Mouse (Mus musculus) spleen, adult 2 months (tissue): ENCODE measurements around the gene Ddx19b. TPM values are rescaled to one million over a fixed set of nuclear protein-coding genes. Genes with fewer than 3 reads are reported as not detected.

Experiments
- DNase-seq, 2 experiments: peaks; one replicate each; pipeline versions ENCODE4 v3.0.0 to v3.0.0-alpha.2; 2012 to 2021; ENCODE audit warnings: low spot score in 2 of 2, low read depth in 1 of 2
- H3K27ac ChIP-seq: fragments of 200-500 bp; 2 replicates; pipeline ENCODE4 v1.5.1; 2012; ENCODE audit warnings: low read length, inconsistent platforms; ENCODE audit not compliant: insufficient read depth
- H3K27me3 ChIP-seq: fragments of 200-500 bp; 2 replicates; pipeline ENCODE4 v1.6.1; 2012; ENCODE audit warnings: mild to moderate bottlenecking, moderate library complexity, low read length, inconsistent platforms; ENCODE audit not compliant: control insufficient read depth, insufficient read depth
- H3K36me3 ChIP-seq: fragments of 200-500 bp; 2 replicates; pipeline ENCODE4 v1.6.1; 2012; ENCODE audit warnings: mild to moderate bottlenecking, low read length, inconsistent platforms; ENCODE audit not compliant: control insufficient read depth, insufficient read depth
- H3K4me1 ChIP-seq: fragments of 200-500 bp; 2 replicates; pipeline ENCODE4 v1.6.1; 2011; ENCODE audit warnings: inconsistent platforms; ENCODE audit not compliant: control insufficient read depth, insufficient read depth, insufficient read length
- H3K4me3 ChIP-seq: fragments of 200-500 bp; 2 replicates; pipeline ENCODE4 v1.5.1; 2011; ENCODE audit warnings: mild to moderate bottlenecking, inconsistent platforms; ENCODE audit not compliant: insufficient read depth, insufficient read length; ENCODE audit errors: extremely low read depth
- CTCF ChIP-seq: fragments of 200-500 bp; IDR thresholded peaks from 2 replicates; pipeline ENCODE4 v1.5.1; 2011; ENCODE audit warnings: mild to moderate bottlenecking, inconsistent platforms; ENCODE audit not compliant: insufficient read depth, insufficient read length, insufficient replicate concordance; ENCODE audit errors: extremely low read depth
- POLR2A ChIP-seq: fragments of 200-500 bp; IDR thresholded peaks from 2 replicates; pipeline ENCODE4 v1.6.1; 2011; ENCODE audit warnings: low read depth, low read length, inconsistent platforms
- WGBS: fragments of 180-500 bp; shearing (Covaris S2); methylation state at CpG from one replicate; pipeline ENCODE4 v1.1.7; 2018; 5-methylcytosine and 5-hydroxymethylcytosine counted together
- polyA plus RNA-seq: library from polyadenylated mRNA; depleted of rRNA; stranded (reverse); fragments of >200 nt; gene quantifications from 2 replicates; pipeline ENCODE4 v1.2.3, GENCODE M21; 2012

Gene Ddx19b
- polyA plus RNA-seq, 1 experiment: 3.0 TPM

DNA sequence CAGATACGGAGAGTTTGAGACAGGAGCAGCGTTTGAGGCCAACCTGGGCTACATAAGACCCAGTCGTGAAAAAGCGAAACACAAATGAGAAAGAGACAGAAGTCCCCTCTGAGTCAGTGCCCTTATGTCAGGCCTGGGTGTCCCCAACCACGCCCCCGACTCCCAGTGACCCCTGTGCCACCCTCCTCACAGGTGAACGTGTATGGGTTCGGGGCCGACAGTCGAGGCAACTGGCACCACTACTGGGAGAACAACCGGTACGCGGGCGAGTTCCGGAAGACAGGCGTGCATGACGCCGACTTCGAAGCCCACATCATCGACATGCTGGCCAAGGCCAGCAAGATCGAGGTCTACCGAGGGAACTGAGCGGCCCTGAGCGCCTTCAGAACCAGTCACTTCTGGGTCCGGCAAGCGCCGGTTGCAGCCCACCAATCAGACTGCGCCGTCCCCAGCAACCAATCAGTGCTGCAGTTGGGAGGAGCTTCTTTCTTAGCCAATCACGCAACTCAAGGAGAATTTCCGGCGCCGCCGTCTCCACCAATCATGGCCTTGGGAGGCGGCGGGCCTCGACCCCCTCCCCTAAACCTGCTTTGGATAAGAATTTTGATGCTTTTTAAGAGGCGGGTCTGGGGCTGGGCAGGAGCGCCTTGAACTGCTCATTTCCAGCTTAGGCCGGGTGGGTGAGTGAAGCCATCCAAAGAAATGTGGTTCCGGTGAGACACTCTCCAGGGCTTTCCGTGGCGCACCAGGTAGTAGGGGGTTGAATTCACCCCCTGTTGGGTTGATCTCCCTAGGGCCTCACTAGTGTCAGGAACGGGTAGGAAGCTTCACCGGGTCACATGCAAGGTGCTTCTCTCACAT, 61.4 kb downstream of the Ddx19b start:
- peaks cover 7% of the 10 kb centered on the region for H3K36me3 ChIP-seq
- no peaks in the 10 kb centered on the region for H3K27me3 ChIP-seq
- WGBS: 13% methylated on average over 45 of the region's 45 CpGs
- peaks cover 7% of the 10 kb centered on the region; the same call in 1 of the 2 replicates for H3K4me1 ChIP-seq
- peak; percentile 75 to 87 for DNase-seq
- no peak for TF ChIP-seq CTCF
- peak; percentile 85 for TF ChIP-seq POLR2A
- H3K4me3 ChIP-seq: peak overlapping the region; percentile 63
- peak overlapping the region; percentile 47; the same call in 1 of the 2 replicates for H3K27ac ChIP-seq

DNA sequence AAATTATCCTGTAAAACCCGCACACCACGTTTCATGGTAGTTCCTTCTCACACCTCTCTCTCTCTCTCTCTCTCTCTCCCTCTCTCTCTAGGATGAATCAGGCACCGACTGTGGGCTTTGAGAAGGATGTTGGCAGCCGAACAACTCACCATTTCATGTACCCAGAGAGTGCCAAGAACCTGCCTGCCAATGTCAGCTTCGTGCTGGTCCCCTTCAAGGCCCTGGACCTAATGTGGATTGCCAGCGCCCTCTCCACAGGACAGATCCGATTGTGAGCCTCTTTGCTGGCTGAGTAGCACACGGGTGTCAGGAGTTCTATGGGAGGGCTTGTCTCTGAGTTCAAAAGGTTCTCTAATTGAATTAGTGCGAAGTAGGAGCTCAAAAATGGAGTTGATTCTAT, 64.2 kb downstream of the Ddx19b start:
- H3K27ac ChIP-seq: no peak overlapping the region
- H3K27me3 ChIP-seq: no peaks in the 10 kb centered on the region
- TF ChIP-seq POLR2A (no peak), CTCF (no peak)
- 86% methylated on average over 9 of the region's 9 CpGs for WGBS
- H3K4me3 ChIP-seq: no peak overlapping the region
- H3K4me1 ChIP-seq: peaks cover 7% of the 10 kb centered on the region; the same call in 1 of the 2 replicates
- no peaks in the 10 kb centered on the region; the same call in 1 of the 2 replicates for H3K36me3 ChIP-seq
- DNase-seq: no peak

DNA sequence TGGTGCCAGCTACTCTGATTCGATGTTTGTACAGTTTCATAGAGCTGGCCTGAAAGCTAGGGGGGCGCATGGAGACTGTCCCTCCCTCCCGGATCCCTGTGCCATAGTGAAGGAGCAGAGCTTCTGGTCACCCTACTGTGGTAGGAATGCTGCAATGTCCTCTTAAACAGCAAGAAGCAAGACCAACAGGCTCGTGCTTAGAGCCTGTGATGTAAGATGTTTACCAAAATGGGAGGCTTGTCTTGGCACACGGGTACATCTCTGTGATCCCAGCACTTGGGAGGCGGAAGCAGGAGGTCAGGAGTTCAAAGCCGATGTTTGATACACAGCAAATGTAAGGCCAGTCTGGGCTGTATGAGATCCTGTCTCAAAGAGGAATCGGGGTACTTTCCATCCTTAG, 65.0 kb downstream of the Ddx19b start:
- WGBS: 89% methylated on average over 8 of the region's 8 CpGs
- Histone ChIP-seq H3K27me3 (no peaks in the 10 kb centered on the region), H3K4me1 (peaks cover 7% of the 10 kb centered on the region; the same call in 1 of the 2 replicates), H3K4me3 (no peak overlapping the region), H3K27ac (0 out of 2 replicates have a peak overlapping the region, but pooled peaks have one; percentile 43), H3K36me3 (no peaks in the 10 kb centered on the region; the same call in 1 of the 2 replicates)
- TF ChIP-seq POLR2A: no peak
- TF ChIP-seq CTCF: no peak
- no peak for DNase-seq

DNA sequence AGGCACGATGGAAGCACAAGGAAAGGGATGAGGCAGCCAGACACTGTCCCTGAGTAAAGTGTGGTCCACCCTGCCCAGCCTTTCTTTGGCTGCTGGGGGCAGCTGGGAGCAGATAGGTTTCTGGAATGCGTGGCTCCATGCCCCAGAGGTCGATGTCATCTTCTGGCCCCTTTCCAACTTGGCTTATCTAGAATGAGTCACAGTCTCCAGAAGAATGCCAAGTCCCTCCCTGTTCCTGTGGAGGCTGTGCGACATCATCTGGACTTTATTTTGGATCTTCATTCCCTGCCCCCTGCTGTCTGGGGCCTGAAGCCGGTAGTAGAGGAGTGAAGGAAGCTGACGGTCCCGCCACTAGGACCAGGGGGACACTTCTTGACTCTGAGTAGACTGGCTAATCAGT, 66.0 kb downstream of the Ddx19b start:
- no peaks in the 10 kb centered on the region; the same call in 1 of the 2 replicates for H3K36me3 ChIP-seq
- peaks cover 2% of the 10 kb centered on the region; the same call in 1 of the 2 replicates for H3K4me1 ChIP-seq
- H3K27me3 ChIP-seq: no peaks in the 10 kb centered on the region
- H3K27ac ChIP-seq: no peak overlapping the region
- no peak for DNase-seq
- H3K4me3 ChIP-seq: no peak overlapping the region
- WGBS: 72% methylated on average over 7 of the region's 7 CpGs
- TF ChIP-seq CTCF: no peak
- no peak for TF ChIP-seq POLR2A

DNA sequence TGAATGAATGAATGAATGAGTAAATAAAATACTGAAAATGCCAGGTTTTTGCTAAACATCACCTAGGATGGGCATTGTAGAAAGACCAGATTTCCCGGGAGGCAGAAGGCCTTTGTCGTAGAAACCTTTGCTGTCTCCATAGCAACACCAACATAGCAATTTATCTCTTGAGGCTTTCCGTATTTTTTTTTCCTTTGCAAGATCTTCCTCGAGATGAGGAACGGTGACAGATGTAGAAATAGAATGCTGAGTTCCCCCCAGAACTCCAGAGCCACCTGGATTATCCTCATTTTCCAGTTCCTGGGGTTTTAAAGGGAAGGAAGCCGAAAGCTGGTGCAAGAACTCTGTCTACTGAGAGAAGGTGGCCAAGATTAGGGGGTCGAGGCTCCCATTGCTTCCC, 66.9 kb downstream of the Ddx19b start:
- H3K27me3 ChIP-seq: no peaks in the 10 kb centered on the region
- 89% methylated on average over 7 of the region's 7 CpGs for WGBS
- no peak overlapping the region for H3K27ac ChIP-seq

DNA sequence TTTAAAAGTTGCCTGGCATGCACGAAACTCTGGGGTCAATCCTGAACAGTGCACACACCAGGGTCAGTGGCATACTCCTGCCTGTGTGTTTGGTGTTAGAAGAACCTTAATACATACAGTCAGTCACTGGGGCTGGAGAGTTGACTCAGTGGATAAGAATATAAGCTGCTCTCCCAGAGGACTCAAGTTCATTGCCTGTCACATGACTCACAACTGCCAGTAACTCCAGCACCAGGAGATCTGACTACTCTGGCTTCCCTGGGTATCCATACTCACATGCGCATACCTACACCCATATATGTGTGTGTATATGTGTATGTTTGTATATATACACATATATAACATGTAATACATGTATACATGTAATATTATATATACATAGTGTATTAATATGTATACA, 68.5 kb downstream of the Ddx19b start:
- Histone ChIP-seq H3K27ac (no peak overlapping the region), H3K4me1 (no peaks in the 10 kb centered on the region), H3K27me3 (no peaks in the 10 kb centered on the region), H3K36me3 (peaks cover 1% of the 10 kb centered on the region), H3K4me3 (no peak overlapping the region)
- TF ChIP-seq POLR2A (no peak), CTCF (no peak)
- DNase-seq: no peak
- WGBS: 92% methylated on average over 2 of the region's 2 CpGs

More for the DNA sequence above, 66.9 kb downstream of the Ddx19b start:
- no peak overlapping the region for H3K4me3 ChIP-seq
- DNase-seq: no peak
- TF ChIP-seq CTCF (no peak), POLR2A (no peak)
- H3K36me3 ChIP-seq: no peaks in the 10 kb centered on the region; the same call in 1 of the 2 replicates
- H3K4me1 ChIP-seq: no peaks in the 10 kb centered on the region

DNA sequence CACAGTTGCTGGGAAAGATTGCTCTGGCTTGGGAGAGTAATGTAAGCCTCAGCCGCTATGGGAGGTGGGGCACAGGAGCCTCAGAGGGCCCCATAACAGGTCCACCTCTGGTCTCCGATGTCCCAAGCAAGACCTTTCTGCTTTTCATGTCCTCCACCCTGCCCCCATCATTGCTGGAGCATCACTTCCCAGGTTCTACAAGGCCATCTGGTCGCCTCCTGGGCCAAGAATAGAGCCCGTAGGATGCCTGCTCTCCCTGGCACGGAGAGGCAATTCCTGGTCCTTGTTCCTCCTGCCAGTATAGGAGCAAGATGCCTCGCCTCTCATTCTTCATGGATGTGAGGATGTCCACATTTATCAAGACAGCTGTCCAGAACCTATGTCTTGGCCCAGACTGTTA, 71.6 kb downstream of the Ddx19b start:
- Histone ChIP-seq H3K27ac (no peak overlapping the region), H3K27me3 (no peaks in the 10 kb centered on the region), H3K36me3 (peaks cover 3% of the 10 kb centered on the region), H3K4me1 (no peaks in the 10 kb centered on the region; the same call in 1 of the 2 replicates), H3K4me3 (no peak overlapping the region)
- no peak for DNase-seq
- TF ChIP-seq POLR2A (no peak), CTCF (no peak)
- WGBS: 93% methylated on average over 6 of the region's 6 CpGs
